Mouse (Mus musculus) cerebellum, postnatal 14 days (tissue): Measurements from ENCODE around the gene Prkab2.

Source experiments
- DNase-seq, 2 experiments: peaks; one replicate each; pipeline ENCODE4 v3.0.0; 2021; ENCODE audit warnings: mixed read lengths in 2 of 2

Prkab2 gene

GRCm38 (mm10) chr3:97657655-97658411, at the start of gene Prkab2:
Prkab2 (plus strand) TSS chr3:97658193.
- DNase-seq = peak; percentile 100

DNA sequence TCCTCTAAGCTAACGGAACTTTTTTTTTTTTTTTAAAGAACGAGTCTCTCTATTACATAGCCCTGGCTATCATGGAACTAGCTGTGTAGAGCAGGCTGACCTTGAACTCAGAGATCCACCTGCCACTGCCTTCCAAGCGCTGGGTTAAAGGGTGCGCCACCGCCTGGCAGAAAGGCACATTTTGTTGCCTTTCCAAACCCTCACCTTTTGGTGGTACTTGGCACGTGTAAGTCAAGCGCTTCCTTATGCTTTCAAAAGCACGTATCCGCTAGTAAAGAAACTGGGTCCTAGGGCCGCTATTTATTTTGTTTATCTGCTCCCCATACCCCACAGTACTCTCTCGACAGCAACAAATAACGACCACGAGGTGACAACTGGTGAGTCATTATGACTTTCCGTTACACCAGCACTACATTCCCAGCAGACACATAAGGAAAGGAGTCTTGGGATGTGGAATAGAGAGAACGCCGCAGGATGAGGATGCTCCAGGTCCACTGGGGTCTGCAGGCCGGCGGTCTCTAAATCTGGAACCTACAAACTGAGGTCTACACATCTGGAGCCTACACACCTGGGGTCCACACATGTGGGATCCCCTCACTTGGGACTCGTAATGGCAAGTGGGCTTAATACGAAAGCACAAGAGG, 48.7 kb upstream of the Prkab2 start:
- peak; percentile 39 to 49 for DNase-seq

DNA sequence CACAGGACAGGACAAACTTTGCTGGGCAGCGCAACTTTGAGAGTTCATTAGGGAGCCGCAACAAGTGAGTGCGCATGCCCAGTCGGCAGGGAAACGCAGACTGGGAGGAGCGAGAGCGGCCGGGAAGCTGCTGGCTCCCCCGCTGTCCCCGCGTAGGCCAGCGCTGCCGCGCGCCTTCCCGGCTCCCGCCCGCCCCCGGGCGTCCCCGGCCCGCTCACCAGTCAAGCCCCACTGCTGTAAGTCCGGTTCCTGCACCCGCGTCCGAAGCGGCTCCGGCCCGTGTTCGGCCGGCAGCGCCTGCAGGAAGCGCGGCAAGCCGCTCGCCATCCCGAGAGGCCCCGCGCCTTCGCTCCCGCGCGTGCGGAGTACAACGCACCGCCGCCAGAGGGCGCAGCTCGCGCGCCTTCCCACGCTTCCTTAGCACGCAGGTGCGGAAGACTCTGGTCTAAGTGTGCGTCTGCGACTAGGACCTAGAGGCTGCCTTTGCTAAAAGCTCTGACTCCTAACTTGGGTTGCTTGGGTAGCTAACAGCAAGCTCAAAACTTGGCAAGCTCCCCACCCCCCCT, 48.1 kb upstream of the Prkab2 start, which contains the start of gene Chd1l:
Gene Chd1l, minus strand, starts transcription at position 359 of the 566 bp plus-strand sequence.
- peak; percentile 94 to 97 for DNase-seq

- no peak for DNase-seq
Measured at GRCm38 (mm10) chr3:97611021-97611420, 47.0 kb upstream of the Prkab2 start.

DNA sequence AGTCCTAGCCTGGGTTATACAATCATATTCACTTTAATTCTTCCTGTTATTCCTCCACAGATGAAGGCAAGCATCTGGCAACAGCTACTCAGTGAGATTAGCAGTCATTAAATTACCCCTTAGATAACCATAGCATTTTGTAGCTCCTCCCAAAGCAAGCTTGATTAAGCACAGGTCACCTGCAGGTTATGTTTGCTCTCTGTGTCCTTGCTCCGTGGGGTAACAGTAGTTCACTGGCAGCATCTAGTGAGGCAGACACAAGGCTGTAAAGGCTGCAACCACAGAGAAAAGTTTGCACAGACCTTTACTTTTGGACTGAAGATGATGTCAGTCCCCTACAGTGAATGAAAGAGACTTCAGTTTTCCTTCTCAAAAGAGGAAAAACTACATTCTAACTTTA, 42.8 kb upstream of the Prkab2 start:
- no peak for DNase-seq

DNA sequence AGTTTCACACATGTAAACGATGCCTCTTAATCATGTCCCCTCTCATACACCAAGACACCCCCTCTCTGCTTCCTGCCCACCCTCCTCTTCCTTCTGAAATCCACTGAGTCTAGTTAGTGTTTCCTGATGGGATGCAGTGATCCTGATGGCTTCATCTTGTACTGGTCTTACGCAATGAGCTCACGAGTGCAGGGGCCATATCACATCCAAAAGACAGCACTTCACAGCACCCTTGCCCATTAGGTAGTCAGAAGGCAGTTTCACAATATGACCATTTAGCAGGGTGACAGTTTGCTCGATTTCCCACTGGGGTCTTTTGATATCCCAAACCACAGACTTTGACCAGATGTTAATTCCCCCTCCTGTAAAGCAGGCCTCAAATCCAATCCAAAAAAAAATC, 42.1 kb upstream of the Prkab2 start:
- DNase-seq = no peak

GRCm38 (mm10) chr3:97617091-97617825, 40.7 kb upstream of the Prkab2 start:
- DNase-seq = no peak

DNA sequence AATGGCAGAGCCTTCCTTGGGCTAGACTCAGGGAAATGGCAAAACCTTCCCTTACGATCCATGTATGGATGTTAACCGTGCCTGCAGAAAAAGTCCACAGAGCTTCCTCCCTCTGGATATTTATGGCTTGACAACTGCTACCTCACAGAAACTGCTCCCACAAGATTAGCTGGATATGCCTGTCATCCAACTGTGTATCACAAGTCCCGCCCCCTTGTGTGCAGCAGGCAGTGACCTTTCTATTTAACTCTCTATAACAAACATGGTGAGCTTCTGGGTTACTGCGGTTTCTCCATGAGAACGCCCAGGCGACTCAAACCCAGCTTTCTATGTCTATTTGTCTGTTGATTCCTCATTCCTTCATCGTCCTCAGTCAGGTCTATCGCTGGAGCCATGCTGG, 40.1 kb upstream of the Prkab2 start:
- DNase-seq = no peak

GRCm38 (mm10) chr3:97620657-97621056, 37.3 kb upstream of the Prkab2 start:
- DNase-seq = no peak

- DNase-seq = no peak
Measured at GRCm38 (mm10) chr3:97624611-97625010, 33.4 kb upstream of the Prkab2 start.

DNA sequence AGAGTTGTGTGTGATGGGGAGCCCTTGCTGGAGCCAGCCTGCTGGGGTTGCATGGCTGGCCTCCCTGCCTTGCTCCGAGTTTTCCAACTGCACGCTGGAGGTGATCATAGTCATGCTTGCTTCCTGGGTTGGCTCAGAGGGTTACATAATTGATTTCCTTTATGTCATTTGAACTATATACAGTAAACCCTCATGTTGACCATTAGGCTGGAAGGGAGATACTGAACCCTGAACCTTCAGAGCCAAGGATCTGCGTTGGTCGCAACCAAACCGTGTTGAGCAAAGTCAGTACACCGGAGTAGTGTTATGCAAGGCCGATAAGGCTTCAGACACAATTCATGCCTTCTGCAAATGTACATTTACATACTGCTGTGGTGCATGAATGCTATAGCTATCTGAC, 30.1 kb upstream of the Prkab2 start:
- no peak for DNase-seq

- peak in 1 of 2 experiments; percentile 11 for DNase-seq
Measured at GRCm38 (mm10) chr3:97628391-97629001, 29.5 kb upstream of the Prkab2 start, which contains the start of gene Fmo5. Fmo5 (plus strand) TSS chr3:97628804.

- no peak for DNase-seq
Measured at GRCm38 (mm10) chr3:97629941-97630340, 28.1 kb upstream of the Prkab2 start.

DNA sequence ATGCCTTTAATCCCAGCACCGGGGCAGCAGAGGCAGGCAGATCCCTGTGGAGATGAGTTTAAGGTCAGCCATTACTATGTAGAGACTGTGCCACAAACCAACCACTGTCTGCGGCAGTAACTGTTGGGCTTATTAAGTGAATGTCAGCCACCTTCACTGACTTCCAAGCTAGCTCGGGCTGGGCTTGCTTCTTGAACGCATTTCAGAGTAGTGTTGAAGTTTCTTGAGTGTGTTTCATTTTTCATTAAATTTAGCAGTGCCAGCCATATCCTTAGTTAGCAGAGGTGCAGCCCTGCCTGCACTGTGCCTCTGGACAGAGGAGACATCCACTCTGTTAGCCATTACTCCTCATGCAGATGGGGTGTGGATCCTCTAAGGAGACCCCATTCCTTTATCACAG, 27.2 kb upstream of the Prkab2 start:
- DNase-seq = no peak

DNA sequence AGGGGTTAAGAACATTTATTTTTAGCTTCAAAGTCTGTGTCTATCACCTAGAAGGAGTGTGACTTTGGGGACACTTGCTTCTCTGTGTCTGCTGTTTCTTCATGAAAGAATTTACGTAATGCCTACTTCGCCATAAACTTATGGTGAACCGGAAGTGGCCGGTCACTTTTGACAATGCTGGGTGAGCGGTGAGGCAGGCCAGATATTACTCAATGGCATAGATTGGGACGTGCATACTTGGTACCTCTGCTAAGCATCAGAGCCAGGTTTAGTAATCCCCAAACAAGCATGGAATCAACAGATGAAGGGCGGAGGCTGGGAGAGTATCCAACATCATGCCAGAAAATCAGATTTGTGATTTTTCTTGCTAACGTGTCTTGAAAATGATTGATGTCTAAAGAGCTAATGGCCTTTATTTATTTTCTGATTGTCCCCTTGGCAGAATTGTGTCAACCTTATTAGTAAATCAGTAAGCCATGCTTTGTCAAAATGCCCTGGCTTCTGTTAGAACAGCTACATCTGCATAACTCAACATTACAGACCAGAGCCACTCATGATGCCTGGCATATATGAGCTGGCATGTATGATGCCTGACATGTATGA, 26.6 kb upstream of the Prkab2 start:
- no peak for DNase-seq

DNA sequence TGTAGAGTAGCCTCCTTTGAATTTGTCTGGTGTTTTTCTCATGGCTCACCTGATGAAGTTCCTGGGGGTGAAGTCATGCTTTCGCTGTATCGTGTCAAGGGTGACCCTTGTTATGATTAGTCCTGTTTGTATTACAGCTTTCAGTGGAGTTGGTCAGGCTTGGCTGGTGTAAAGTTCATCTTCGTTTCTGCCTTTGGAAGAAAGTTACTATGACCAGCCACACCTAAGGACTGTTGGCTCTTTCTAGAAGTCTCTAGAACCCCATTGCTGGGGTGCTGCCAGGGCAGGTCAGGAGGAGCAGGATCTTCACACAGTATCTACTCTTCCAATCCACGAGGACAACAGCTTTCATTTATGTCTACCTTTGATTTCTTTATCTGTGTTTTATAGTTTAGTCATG, 24.5 kb upstream of the Prkab2 start:
- no peak for DNase-seq

- no peak for DNase-seq
Measured at GRCm38 (mm10) chr3:97634288-97634761, 23.7 kb upstream of the Prkab2 start.

- no peak for DNase-seq
Measured at GRCm38 (mm10) chr3:97641396-97641795, 16.6 kb upstream of the Prkab2 start.

DNA sequence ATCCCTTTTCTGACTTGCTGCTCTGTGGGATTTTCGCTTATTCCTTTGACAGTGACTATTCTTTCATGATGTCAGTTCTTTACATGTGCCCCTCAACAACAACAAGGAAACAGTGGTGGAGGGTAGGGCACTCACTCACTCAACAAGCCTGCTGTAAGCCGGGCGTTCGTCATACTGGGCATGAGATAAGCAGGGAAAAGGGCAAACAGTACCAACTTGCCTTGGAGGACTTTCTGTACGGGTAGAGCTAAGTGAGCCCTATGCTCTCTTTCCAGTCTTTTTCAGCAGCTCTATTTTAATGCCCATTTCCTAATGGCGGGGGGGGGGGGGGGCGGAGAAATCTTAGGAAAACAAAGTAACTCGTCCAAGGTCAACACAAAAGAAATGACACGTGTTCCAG, 16.0 kb upstream of the Prkab2 start:
- no peak for DNase-seq

DNA sequence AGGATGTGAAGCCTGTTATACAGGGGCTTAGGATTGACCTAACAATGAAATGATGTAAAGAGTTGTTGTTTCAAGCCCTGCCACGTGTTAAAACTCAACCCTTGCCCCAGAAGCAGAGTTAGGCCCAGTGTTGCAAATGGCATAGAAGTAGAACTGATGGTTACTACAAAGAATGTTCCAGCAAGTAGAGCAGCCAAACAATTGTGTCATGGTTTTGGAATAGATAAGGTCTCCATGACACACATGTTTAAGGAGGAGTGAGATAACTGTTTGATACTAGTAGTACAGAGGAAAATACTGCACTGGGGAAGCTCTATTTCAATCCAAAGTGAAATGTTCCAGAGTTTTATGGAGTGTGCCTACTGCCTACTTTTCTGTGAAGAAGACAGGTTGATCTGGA, 9.5 kb upstream of the Prkab2 start:
- DNase-seq = no peak

- no peak for DNase-seq
Measured at GRCm38 (mm10) chr3:97649022-97649421, 9.0 kb upstream of the Prkab2 start.

DNA sequence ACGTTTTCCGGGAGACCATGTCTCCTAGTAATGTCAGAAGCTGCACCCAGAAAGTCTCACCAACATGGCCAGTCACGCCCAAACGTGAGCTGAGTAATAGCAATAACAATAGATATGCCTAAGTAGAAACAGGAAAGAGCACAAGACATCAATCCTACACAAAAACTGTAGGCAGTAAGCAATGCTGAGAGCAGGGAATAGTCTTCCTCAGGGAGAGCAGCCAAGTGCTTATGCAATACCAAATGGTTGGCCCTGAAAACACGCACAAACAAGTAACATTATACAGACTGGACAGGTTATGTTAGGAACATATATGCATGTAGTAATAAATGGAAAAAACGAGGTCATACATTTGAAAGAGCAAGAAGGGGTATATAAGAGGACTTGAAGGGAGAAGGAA, 8.5 kb upstream of the Prkab2 start:
- DNase-seq = no peak
